Mouse (Mus musculus): Measurements from ENCODE around the gene Pnpla5. TPM values are rescaled to one million over a fixed set of nuclear protein-coding genes. Genes with fewer than 3 reads are reported as not detected.
A peak's percentile ranks its signal among the peaks of the same experiment; 100 is the strongest.

Pnpla5 gene
- total and polyA plus RNA-seq, 3 experiments, result not detected

DNA sequence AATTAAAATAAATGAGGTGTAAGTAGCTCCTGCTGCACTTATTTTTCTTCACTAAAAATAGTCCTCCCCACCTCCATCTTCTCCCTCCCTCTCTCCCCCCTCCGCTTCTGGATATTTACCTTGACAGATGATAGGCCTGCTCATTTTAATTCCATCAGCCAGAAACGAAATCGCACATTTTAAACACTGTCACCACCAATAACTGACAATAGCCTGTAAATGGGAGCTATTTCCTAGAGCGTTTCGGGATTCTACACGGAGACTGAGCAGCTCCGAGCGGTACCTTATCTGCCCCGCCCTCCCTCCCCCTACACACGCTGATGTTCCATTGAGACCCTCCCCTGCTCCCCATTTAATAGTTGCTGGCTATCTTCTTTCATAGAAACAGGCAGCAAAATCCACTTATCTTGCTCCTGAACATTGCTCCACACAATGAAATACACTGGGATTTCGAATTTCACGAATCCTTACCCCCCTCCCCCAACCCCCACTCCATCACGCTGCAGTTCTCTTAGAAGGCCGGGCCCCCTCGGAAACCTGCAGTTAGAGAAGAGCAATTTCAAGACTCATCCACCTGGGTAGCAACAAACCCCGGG lies 53.4 kb downstream of the Pnpla5 start:
- H3K4me1 ChIP-seq (ENCODE audit: insufficient read depth, low read depth, low read length), result no peaks in the 10 kb centered on the region
- peaks cover 88% of the 10 kb centered on the region for H3K9me3 ChIP-seq (replicated peaks)
- no peak for ATAC-seq (ENCODE audit: extremely low read depth, insufficient number of reproducible peaks, low FRiP score, poor library complexity, severe bottlenecking)
- no peak for DNase-seq (ENCODE audit: low spot score)
- H3K36me3 ChIP-seq (replicated peaks), result no peaks in the 10 kb centered on the region
- TF ChIP-seq CTCF (IDR thresholded peaks at IDR 0.05; ENCODE audit: low read depth, low read length), result no peak
- no peak for TF ChIP-seq TAL1 (conservative IDR thresholded peaks at IDR 0.05; ENCODE audit: low read depth, low read length)
- no peak for TF ChIP-seq GATA2 (IDR thresholded peaks at IDR 0.05; ENCODE audit: borderline replicate concordance, low read depth, low read length)
- no peak for TF ChIP-seq GATA1 (IDR thresholded peaks at IDR 0.05; ENCODE audit: borderline replicate concordance, low read length)
- TF ChIP-seq POLR2AphosphoS5 (IDR thresholded peaks at IDR 0.05; ENCODE audit: insufficient replicate concordance, low read depth, low read length), result no peak
- H3K4me3 ChIP-seq (ENCODE audit: low read depth, low read length), result no peak overlapping the region
- H3K27me3 ChIP-seq (ENCODE audit: insufficient read depth, low read length), result no peaks in the 10 kb centered on the region

DNA sequence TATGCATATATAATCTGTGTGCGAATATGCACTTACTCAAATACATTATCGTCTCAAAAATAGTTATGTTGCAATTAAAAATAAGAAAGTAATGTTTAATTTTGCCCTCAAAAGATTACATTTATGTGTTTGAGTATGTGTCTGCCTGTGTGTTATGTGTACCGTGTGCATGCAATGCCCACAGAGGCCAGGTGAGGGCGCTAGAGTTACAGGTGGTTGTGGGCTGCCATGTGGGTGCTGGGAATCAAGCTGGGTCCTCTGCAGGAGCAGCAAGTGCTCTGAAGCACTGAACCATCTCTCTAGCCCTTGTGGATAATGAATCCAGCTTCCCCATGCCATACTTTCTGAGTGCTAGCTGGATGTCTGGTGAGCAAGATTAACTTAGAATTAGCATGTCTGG lies 57.3 kb downstream of the Pnpla5 start:
- TF ChIP-seq TAL1 (conservative IDR thresholded peaks at IDR 0.05; ENCODE audit: low read depth, low read length), result no peak
- no peak for TF ChIP-seq POLR2AphosphoS5 (IDR thresholded peaks at IDR 0.05; ENCODE audit: insufficient replicate concordance, low read depth, low read length)
- no peak for TF ChIP-seq GATA1 (IDR thresholded peaks at IDR 0.05; ENCODE audit: borderline replicate concordance, low read length)
- peak; percentile 16; the same call in 1 of the 2 replicates for TF ChIP-seq CTCF (IDR thresholded peaks at IDR 0.05; ENCODE audit: low read depth, low read length)
- TF ChIP-seq GATA2 (IDR thresholded peaks at IDR 0.05; ENCODE audit: borderline replicate concordance, low read depth, low read length), result no peak
- peaks cover 81% of the 10 kb centered on the region for H3K9me3 ChIP-seq (replicated peaks)
- no peaks in the 10 kb centered on the region for H3K4me1 ChIP-seq (ENCODE audit: insufficient read depth, low read depth, low read length)
- no peaks in the 10 kb centered on the region for H3K27me3 ChIP-seq (ENCODE audit: insufficient read depth, low read length)
- DNase-seq (ENCODE audit: low spot score) (no peak), ATAC-seq (ENCODE audit: extremely low read depth, insufficient number of reproducible peaks, low FRiP score, poor library complexity, severe bottlenecking) (no peak)
- H3K36me3 ChIP-seq (replicated peaks), result no peaks in the 10 kb centered on the region
- no peak overlapping the region for H3K4me3 ChIP-seq (ENCODE audit: low read depth, low read length)

DNA sequence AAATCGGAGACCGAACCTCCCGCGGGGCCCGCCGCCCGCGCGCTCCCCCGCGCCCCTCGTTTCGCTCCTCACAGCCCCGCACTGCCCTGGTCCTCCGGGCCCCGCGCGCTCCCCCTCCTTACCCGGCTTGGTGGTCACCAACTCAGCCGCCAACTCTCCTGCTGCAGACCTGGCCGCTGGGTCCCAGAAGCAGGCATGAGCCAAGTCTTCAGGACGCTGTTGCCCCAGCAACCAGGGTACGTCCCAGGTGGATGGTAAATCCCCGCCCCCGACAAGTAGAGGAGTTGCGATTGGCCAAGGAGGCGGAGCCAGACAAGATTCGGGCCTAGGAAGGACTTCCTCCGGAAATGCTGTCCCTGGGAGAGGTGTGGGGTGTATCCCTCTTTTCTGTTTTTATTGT lies 57.8 kb downstream of the Pnpla5 start, which contains the start of gene Efcab6:
Gene Efcab6 (minus strand): TSS at position 240 of the 400 bp plus-strand sequence.
- Histone ChIP-seq H3K27me3 (ENCODE audit: insufficient read depth, low read length) (no peaks in the 10 kb centered on the region), H3K36me3 (replicated peaks) (no peaks in the 10 kb centered on the region), H3K4me3 (ENCODE audit: low read depth, low read length) (peak within 1 kb of the TSS; percentile 4; the same call in 1 of the 2 replicates), H3K9me3 (replicated peaks) (peaks cover 81% of the 10 kb centered on the region), H3K4me1 (ENCODE audit: insufficient read depth, low read depth, low read length) (no peaks in the 10 kb centered on the region)
- DNase-seq (ENCODE audit: low spot score), result no peak
- TF ChIP-seq GATA1 (IDR thresholded peaks at IDR 0.05; ENCODE audit: borderline replicate concordance, low read length) (no peak), POLR2AphosphoS5 (IDR thresholded peaks at IDR 0.05; ENCODE audit: insufficient replicate concordance, low read depth, low read length) (no peak), CTCF (IDR thresholded peaks at IDR 0.05; ENCODE audit: low read depth, low read length) (no peak), TAL1 (conservative IDR thresholded peaks at IDR 0.05; ENCODE audit: low read depth, low read length) (no peak), GATA2 (IDR thresholded peaks at IDR 0.05; ENCODE audit: borderline replicate concordance, low read depth, low read length) (no peak)
- ATAC-seq (ENCODE audit: extremely low read depth, insufficient number of reproducible peaks, low FRiP score, poor library complexity, severe bottlenecking), result no peak

Other genes with a start within 250 kb of the Pnpla5 start
- gene Efcab6, start 57.8 kb downstream of the Pnpla5 start, total RNA-seq (2014; fragmentation: Nextera tagmentation), result not detected in 2 replicates
- gene Efcab6, start 57.8 kb downstream of the Pnpla5 start, total RNA-seq (2017), result not detected in 2 replicates
- not detected in 2 replicates for gene Efcab6, start 57.8 kb downstream of the Pnpla5 start, polyA plus RNA-seq (2012)
- gene Sult4a1, start 17.4 kb downstream of the Pnpla5 start, total RNA-seq (2014; fragmentation: Nextera tagmentation), result not detected in 2 replicates
- gene Sult4a1, start 17.4 kb downstream of the Pnpla5 start, total RNA-seq (2017), result not detected in 2 replicates
- 0.02 TPM in 1 of 2 replicates, not detected in the other for gene Sult4a1, start 17.4 kb downstream of the Pnpla5 start, polyA plus RNA-seq (2012)
- gene Pnpla3, start 44.7 kb upstream of the Pnpla5 start, total RNA-seq (2014; fragmentation: Nextera tagmentation), result not detected in 2 replicates
- gene Pnpla3, start 44.7 kb upstream of the Pnpla5 start, total RNA-seq (2017), result not detected in 2 replicates
- not detected in 2 replicates for gene Pnpla3, start 44.7 kb upstream of the Pnpla5 start, polyA plus RNA-seq (2012)
- gene Samm50, start 69.1 kb upstream of the Pnpla5 start, total RNA-seq (2014; fragmentation: Nextera tagmentation), result 52.4 and 61.4 TPM in 2 replicates
- gene Samm50, start 69.1 kb upstream of the Pnpla5 start, total RNA-seq (2017), result 43.6 and 46.5 TPM in 2 replicates
- 32.8 and 51.2 TPM in 2 replicates for gene Samm50, start 69.1 kb upstream of the Pnpla5 start, polyA plus RNA-seq (2012)
- 3.9 TPM in 1 of 2 replicates, not detected in the other for gene Parvb, start 108.9 kb upstream of the Pnpla5 start, total RNA-seq (2014; fragmentation: Nextera tagmentation)
- not detected in 2 replicates for gene Parvb, start 108.9 kb upstream of the Pnpla5 start, total RNA-seq (2017)
- gene Parvb, start 108.9 kb upstream of the Pnpla5 start, polyA plus RNA-seq (2012), result 0.04 TPM in 2 replicates
- gene Parvg, start 200.9 kb upstream of the Pnpla5 start, total RNA-seq (2014; fragmentation: Nextera tagmentation), result not detected in 2 replicates
- gene Parvg, start 200.9 kb upstream of the Pnpla5 start, total RNA-seq (2017), result 0.12 TPM in 1 of 2 replicates, not detected in the other
- gene Parvg, start 200.9 kb upstream of the Pnpla5 start, polyA plus RNA-seq (2012), result 0.02 and 0.03 TPM in 2 replicates